Mouse (Mus musculus) heart, postnatal 10 days (tissue): ENCODE measurements around the gene Hist1h4f. TPM values are rescaled to one million over a fixed set of nuclear protein-coding genes. Genes with fewer than 3 reads are reported as not detected.
"Not testable (repeated sequence)": the region's sequence is repeated elsewhere in the genome, so short reads cannot be mapped to it uniquely, and the experiment has no call there.

Experiments used
- DNase-seq, 2 experiments: peaks; one replicate each; pipeline ENCODE4 v3.0.0; 2021
- intact Hi-C: fragments of 180-260 bp; cut with DNase I; formaldehyde crosslinking; loops from one replicate; pipeline ENCODE4 v1.15.1; 2025
- total RNA-seq, 2 experiments: library from RNA; stranded (reverse); gene quantifications; 2 replicates each; pipeline ENCODE4 v1.2.3; 2021

Hist1h4f gene
- total RNA-seq, 2 experiments from 2014 or later: 308 to 354 TPM

DNA sequence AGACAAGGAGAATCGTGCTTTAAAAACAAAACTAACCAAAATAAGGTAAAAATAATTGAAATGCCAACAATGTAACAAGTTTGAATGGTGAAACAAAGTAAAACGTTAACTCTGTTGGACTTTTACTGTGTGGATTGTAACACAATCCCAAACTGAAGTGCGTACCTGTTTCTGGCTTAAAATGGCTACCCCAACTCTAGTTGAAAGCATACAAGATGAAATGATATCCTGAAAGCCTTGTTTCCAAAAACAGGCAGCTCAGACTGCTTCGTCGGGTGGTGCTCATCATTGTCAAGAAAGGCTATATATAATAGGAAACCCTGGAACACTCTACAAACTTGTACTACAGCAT is 10.1 kb upstream of the Hist1h4f start:
- intact Hi-C loops, DNase-seq: not testable (repeated sequence)

DNA sequence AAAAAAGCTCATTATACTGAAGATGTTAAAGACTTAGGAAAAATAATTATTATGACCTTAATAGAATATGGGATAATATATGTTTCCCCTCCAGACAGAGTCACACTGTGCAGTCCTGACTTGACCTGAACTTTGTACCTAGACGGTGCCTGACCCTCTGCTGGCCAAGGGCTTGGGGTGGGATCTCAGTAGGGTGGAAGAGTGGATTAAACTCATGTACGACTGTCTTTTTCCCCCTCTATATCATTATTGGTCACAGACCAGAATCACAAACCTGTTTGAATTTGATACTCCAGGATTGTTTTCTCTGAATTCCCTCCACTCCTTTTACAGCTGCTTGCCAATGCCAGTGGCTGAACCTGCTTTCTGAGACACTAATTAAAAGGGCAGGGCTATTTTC is 9.3 kb upstream of the Hist1h4f start:
- DNase-seq, intact Hi-C loops: not testable (repeated sequence)

DNA sequence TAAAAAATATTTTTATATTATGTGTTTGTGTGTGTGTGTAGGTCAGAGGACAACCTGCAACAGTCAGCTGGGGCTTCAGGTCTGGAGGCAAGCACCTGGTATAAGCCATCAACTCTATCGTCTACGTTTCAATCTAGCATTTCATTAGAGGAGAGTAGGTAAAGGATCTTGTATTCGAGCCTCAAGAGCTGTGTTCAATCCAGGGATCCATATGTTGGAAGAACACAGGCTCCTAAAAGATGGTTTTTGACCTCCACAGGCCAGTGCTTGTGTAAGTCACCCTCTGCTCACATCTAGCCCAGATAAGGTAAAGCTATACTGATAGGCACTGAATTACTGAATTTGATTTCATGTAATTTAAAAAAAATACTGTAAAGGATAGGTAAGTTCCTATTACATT is 5.5 kb upstream of the Hist1h4f start:
- DNase-seq: no peak
- intact Hi-C loops: no loop called here

DNA sequence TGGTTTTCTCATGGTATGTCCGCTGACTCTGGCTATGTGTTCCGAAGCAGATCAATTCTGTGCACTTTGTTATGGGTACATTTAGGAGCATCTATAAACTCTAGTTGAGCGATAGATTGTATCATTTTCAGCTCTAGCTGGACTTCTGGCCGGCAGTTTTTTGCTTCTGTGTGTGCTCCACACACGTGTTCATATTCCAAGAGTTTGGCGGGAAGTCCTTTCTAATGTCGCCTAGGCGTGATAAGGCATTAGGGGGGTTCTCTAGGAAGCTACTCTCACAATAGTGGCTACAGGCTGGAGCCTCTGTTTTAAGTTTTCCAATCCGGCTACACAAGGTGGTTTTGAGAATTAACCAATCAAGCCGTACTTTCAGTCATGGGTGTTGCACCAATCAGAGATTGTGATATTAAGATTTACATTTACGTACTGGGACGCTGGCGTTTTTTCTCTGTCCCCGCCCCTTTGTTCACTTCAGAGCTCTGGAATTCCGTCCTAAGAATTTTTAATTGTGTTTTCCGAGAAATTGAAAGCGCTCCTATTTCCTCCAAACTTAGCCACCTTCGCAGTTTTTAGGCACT is 4.5 kb upstream of the Hist1h4f start:
- intact Hi-C loops: no loop called here
- DNase-seq: peak; percentile 85

DNA sequence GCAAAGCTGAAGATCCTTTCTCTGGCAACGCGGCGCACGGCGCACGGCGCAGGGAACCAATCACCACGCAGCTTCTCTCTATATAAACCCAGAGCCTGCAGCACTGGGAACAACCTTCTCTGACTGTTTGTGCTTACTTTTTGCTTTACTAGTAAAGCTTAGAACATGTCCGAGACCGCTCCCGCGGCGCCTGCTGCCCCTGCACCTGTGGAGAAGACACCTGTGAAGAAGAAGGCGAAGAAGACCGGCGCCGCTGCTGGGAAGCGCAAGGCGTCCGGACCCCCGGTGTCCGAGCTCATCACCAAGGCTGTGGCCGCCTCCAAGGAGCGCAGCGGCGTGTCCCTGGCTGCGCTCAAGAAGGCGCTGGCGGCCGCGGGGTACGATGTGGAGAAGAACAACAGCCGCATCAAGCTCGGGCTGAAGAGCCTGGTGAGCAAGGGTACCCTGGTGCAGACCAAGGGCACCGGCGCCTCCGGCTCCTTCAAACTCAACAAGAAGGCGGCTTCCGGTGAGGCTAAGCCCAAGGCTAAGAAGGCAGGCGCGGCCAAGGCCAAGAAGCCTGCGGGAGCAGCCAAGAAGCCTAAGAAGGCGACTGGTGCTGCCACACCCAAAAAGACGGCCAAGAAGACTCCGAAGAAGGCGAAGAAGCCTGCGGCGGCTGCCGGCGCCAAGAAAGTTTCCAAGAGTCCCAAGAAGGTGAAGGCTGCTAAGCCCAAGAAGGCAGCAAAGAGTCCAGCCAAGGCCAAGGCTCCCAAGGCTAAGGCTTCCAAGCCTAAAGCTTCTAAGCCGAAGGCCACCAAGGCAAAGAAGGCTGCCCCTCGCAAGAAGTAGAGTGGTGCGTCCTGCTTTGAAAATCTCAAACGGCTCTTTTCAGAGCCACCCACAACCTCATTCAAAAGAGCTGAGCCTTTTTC is 3.7 kb upstream of the Hist1h4f start:
- intact Hi-C loops: no loop called here
- DNase-seq: peak; percentile 86

DNA sequence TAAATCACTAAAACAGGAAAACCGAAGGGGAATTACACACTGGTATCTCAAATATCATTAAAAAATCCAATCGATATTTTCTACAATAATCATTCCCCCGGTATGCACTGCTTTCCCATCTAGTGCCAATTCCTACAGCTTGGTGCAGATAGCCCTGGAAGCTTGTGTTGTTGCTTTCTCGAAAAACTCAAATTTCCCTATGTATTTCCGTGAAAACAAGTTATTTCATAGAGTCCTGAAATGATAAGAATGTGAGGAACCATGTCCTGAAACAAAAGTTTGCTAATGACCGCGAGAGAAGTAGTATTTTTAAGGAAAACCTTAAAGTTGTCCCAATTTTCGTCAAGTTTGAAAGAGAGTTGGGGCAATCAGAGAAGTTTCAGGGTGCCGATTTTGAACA is 2.9 kb upstream of the Hist1h4f start:
- intact Hi-C loops: no loop called here
- peak in 1 of 2 experiments; percentile 41 for DNase-seq

DNA sequence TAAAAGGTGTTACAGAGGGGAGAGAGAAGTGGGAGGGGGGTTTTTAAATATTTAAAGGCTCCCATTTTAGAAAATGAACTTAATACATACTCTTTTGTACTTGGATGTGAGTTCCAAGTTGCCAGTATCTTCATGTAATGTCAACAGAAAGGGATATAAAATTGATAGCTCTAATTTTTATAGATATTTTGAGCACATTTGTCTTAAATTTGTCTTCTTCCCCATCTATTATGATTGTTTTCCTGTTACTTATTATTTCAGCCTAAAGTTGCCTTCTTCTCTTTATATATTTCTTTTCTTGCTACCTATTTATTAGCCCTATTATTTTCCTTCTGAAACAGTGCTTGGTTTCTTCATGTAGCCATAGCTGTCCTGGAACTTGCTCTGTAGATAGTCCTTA is 1.5 kb upstream of the Hist1h4f start, which contains the start of gene Hist1h1d:
TSS of gene Hist1h1d (plus strand) at position 301 of the 400 bp plus-strand sequence.
- intact Hi-C loops: no loop called here
- no peak for DNase-seq

DNA sequence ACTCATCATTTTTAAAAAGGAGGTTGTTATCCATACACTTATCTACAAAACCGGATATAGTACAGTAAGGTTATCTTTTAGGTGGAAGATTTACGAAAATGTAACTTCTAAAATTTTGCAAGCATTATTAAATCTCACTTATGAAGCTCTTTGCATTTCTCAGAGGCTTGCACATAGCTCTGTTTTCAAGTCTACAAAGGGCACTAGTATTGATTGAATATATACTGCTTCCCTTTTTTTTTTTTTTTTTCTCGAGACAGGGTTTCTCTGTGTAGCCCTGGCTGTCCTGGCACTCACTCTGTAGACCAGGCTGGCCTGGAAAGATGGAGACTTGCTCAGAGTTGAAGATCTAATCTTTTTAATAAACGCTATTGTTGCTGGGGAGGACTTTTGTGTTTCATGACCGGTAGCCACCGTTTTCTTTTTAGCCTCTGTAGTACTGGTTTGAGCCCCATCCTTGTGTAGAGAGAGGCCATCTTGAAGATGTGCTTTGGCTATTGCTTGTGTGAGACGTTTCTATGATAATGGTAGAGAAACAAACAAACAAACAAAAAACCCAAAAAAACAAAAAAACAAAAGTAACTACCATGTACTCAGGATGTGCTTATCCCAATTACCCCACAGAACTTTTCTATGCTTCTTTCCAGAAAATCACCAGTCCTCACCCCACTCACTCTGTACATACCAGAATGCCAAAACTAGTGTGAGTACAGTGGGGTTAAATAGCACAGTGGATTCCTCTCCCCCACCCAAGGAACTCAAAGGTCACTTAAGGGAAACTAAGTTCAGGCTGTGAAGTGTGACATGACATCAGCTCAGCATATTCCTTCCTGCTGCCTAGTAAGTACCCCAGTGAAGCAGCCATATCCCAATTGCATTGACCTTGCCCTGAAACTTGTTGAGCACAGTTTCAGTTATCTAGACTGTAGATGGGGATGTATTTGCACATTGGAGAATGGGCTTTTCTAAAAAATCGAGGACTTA is 775 bp upstream of the Hist1h4f start:
- intact Hi-C loops: no loop called here
- DNase-seq: peak in 1 of 2 experiments; percentile 6

DNA sequence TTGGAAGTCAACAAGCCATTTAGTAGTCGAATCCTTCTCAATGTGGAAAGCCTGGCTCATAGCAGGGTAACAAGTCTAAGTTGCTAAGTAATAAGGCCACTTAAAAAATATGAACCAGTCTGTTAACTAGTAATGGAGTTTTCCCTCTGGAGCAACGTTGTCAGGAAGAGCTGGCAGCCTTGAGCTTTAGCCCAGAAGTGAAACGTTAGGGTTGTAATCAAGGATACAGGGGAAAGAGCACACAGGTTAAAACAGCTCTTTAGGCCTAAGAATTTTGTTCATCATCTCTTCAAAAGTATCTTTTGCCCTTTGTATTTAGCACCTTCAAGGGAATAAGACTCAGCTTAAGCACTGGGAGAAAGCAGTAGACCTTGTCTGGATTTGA is 695 bp downstream of the Hist1h4f start:
- peak in 1 of 2 experiments; percentile 4 for DNase-seq
- intact Hi-C loops: no loop called here

DNA sequence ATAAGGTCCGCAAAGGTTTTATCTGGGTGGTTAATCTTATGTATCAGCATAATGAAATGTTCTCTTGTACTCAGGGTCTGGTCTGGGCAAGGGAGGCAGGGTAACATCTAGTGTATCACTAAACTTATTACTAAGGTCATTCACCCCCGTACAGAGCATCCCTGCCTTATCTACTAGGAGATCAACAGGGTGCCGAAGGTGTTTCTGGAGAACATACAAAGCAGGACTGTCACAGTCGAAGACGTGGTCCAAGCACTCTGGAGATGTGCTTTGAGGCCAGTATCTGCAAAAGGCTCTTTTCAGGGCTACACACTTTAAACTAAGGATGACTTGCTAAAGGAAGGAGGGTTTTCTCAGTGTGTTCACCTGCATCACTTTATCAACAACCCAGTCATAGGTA is 4.8 kb downstream of the Hist1h4f start:
- intact Hi-C loops: no loop called here
- DNase-seq: no peak

DNA sequence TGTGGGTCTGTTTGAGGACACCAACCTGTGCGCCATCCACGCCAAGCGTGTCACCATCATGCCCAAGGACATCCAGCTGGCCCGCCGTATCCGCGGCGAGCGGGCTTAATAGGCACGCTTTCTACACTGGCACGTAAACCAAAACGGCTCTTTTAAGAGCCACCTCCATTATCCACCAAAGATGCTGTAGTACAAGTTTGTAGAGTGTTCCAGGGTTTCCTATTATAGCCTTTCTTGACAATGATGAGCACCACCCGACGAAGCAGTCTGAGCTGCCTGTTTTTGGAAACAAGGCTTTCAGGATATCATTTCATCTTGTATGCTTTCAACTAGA is 6.7 kb downstream of the Hist1h4f start:
- peak in 1 of 2 experiments; percentile 25 for DNase-seq
- intact Hi-C loops: not testable (repeated sequence)

DNA sequence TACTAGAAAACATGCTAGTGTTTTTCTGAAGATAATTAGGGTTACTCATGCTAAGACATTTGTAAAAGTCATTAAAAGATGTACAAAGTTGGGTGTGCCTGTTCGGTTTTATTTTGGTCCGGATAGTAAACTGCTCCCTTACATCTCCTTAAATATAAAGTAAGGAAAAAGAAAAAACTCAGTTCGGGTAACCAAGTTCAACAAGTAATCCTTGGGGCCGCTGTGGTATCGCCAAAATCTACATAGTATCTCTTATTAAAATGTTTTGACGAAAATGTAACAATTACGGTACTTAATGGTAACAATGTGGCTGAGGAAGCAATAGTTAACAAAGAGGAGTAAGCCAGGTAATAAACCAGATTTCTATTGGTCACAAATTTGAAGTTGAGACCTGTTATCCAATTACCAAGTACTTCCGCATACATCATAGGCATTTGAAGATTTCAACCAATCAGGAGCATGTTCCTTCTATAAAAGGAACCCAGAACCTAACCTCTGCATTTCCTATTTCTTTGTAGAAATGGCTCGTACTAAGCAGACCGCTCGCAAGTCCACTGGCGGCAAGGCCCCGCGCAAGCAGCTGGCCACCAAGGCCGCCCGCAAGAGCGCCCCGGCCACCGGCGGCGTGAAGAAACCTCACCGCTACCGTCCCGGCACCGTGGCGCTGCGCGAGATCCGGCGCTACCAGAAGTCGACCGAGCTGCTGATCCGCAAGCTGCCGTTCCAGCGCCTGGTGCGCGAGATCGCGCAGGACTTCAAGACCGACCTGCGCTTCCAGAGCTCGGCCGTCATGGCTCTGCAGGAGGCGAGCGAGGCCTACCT is 7.3 kb downstream of the Hist1h4f start, which contains the start of gene Hist1h3f:
TSS of gene Hist1h3f (plus strand) at position 88 of the 822 bp plus-strand sequence.
- intact Hi-C loops: no loop called here
- DNase-seq: peak; percentile 87 to 88

DNA sequence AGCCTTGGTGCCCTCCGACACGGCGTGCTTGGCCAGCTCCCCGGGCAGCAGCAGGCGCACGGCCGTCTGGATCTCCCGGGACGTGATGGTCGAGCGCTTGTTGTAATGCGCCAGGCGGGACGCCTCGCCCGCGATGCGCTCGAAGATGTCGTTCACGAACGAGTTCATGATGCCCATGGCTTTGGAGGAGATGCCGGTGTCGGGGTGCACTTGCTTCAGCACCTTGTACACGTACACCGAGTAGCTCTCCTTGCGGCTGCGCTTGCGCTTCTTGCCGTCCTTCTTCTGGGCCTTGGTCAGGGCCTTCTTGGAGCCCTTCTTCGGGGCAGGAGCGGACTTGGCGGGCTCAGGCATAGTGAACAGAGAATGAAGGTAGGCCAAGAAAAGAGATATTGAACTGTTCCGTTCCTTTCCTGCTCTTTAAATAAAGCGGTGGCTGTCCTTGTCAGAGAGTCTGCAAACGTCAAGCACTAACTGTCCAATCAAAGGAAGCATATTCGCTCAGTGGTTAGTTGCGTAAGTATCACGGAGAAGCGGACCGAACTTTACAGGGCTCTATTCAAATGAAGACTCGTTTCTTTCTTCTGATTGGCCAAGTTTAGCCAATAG is 8.3 kb downstream of the Hist1h4f start, which contains the start of gene Hist1h2bh:
TSS of gene Hist1h2bh (minus strand) at position 394 of the 609 bp plus-strand sequence.
- DNase-seq: peak; percentile 85 to 86
- intact Hi-C loops: not testable (repeated sequence)

DNA sequence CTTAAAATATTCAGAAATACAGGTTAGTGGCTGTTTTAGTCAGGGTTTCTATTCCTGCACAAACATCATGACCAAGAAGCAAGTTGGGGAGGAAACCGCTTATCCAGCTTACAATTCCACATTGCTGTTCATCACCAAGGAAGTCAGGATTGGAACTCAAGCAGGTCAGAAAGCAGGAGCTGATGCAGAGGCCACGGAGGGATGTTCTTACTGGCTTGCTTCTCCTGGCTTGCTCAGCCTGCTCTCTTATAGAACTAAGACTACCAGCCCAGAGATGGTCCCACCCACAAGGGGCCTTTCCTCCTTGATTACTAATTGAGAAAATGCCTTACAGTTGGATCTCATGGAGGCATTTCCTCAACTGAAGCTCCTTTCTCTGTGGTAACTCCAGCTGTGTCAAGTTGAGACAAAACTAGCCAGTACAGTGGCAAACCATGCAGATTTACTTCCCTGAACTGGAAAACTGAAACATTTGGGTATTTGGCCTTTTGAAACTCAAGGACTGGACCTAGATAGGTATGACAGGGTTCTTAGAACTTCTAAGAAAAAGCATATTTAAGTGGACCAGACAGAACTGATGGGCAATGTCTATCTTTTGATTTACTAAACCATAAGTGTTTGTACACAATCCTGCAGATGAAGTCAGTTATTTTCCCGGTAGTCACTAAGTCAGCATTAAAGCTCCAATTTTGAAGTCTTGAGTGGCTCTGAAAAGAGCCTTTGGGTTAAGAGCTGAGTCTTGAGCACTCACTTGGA is 9.0 kb downstream of the Hist1h4f start:
- DNase-seq, intact Hi-C loops: not testable (repeated sequence)

DNA sequence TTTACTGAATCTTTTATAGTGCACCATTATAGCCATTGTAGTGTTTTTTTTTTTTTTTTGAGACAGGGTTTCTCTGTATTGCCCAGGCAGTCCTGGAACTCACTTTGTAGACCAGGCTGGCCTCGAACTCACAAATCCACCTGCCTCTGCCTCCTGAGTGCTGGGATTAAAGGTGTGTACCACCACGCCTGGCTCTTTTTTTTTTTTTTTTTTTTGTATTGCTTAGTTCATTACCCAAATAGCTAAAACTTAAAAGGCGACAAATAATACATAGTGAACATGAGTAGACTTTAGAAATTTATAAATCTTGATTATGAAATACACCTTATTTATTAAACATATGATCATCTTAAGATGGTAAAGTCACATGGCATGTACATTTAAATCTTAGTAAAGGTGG is 10.0 kb downstream of the Hist1h4f start:
- intact Hi-C loops: no loop called here
- no peak for DNase-seq

DNA sequence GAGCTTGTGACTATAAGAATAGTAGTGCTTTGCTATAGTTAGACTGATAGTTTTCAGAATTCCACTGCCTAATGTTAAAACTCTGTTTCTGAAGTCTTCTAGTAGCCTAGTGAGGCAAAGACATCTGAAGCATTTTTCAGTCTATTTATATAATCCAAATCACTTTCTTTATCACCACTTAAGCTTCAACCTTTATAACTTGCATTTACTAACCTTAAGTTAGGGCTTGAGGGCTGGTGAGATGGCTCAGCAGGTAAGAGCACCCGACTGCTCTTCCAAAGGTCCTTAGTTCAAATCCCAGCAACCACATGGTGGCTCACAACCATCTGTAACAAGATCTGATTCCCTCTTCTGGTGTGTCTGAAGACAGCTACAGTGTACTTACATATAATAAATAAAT is 11.6 kb downstream of the Hist1h4f start:
- not testable (repeated sequence) for DNase-seq
- intact Hi-C loops: loop anchor here (10.0 kb wide), 1 partner anchor 205 kb away; the partner anchor contains the start of genes Hist1h2bb and Hist1h3c

DNA sequence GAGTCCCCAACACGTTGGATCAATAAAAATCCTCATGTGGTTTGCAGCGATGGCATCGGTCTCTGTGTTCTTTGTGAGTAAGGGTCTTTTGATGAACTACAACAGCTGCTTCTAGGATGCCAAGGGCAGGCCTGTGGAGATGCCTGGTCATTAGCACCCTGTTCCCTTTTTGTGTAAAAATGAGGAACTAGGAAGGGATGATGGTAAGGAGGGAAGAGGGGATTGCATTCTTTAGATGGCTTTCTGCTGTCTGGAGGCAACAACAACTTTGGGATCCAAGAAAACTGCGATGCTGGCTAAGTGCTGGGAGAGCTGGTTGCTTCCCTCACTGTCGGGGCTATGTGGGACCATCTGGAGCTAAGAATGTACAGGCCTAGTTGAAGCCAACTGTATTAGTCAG is 13.2 kb downstream of the Hist1h4f start:
- intact Hi-C loops: loop anchor here (10.0 kb wide), 1 partner anchor 207 kb away; the partner anchor contains the start of genes Hist1h2bb and Hist1h3c
- no peak for DNase-seq

DNA sequence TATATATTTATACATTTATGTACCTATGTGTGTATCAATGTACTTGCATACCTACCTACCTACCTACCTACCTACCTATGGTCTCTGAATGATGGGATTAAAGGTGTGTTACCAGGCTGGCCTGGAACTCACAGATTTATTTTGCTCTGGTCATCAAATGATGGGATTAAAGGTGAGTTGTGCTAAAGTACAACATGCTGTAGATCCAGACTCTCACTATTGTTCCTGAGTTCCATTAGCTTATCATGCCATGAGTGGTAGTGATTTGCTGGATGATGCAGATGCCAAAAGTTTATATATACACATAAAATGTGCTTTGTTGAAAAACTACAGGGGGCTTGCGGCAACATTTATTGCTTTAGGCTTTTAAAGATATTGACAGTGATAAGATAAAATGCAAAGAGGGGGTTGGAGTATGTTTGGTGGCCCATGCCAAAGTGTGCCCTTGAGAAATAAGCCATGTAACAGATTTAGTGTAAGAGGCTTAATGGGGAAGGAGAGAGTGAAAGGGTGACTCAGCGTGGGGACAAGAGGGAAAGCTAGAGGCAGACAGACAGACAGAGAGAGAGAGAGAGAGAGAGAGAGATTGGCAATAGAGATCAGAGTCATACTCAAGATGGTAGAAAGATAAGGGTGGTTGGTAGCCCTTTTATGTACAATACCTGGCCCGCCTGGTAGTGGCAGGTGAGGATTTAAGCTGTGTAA is 14.3 kb downstream of the Hist1h4f start:
- DNase-seq: no peak
- intact Hi-C loops: loop anchor here (10.0 kb wide), 1 partner anchor 208 kb away; the partner anchor contains the start of genes Hist1h2bb and Hist1h3c
